Mouse (Mus musculus) erythroblast, adult 5-6 weeks (primary cell): Measurements from ENCODE around the gene Syf2. TPM values are rescaled to one million over a fixed set of nuclear protein-coding genes. Genes with fewer than 3 reads are reported as not detected.
"Not testable (repeated sequence)": the region's sequence is repeated elsewhere in the genome, so short reads cannot be mapped to it uniquely, and the experiment has no call there.

ENCODE experiments used
- ATAC-seq: replicated peaks from 2 replicates; pipeline ENCODE4 v1.8.0; 2016; ENCODE audit warnings: moderate number of reproducible peaks, mild to moderate bottlenecking, moderate TSS enrichment, inconsistent platforms; ENCODE audit not compliant: poor library complexity, low FRiP score, severe bottlenecking
- total RNA-seq, 2 experiments: library from RNA; stranded (forward) in 1 of 2; stranded (reverse) in 1 of 2; fragments of 150-400 nt in 1 of 2; fragments of 200-764, 138-1000 nt in 1 of 2; gene quantifications; 2 replicates each; pipeline versions ENCODE4 v1.2.3 to v1.2.4; 2015 to 2017; ENCODE audit warnings: low replicate concordance in 2 of 2

Gene Syf2
- 103 and 110 TPM in 2 replicates for total RNA-seq (2015; ENCODE audit: low replicate concordance)
- 291 and 294 TPM in 2 replicates for total RNA-seq (2017; ENCODE audit: low replicate concordance)

GRCm38 (mm10) chr4:134930684-134931481 is at the start of gene Syf2:
Gene Syf2, plus strand, starts transcription at chr4:134930898.
- ATAC-seq, result peak; percentile 84

- ATAC-seq, result peak; percentile 68
Observed at GRCm38 (mm10) chr4:134883266-134883665, 47.4 kb upstream of the Syf2 start.

GRCm38 (mm10) chr4:134883808-134884207 is 46.9 kb upstream of the Syf2 start:
- no peak for ATAC-seq

- ATAC-seq, result no peak
Observed at GRCm38 (mm10) chr4:134884364-134884763, 46.3 kb upstream of the Syf2 start.

GRCm38 (mm10) chr4:134892096-134892495 is 38.6 kb upstream of the Syf2 start:
- no peak for ATAC-seq

- ATAC-seq, result peak; percentile 17
Observed at GRCm38 (mm10) chr4:134897256-134897655, 33.4 kb upstream of the Syf2 start.

- no peak for ATAC-seq
Observed at GRCm38 (mm10) chr4:134901126-134901525, 29.6 kb upstream of the Syf2 start.

GRCm38 (mm10) chr4:134903046-134903445 is 27.7 kb upstream of the Syf2 start:
- ATAC-seq, result no peak

GRCm38 (mm10) chr4:134911406-134911805 is 19.3 kb upstream of the Syf2 start:
- not testable (repeated sequence) for ATAC-seq

- ATAC-seq, result peak; percentile 48
Observed at GRCm38 (mm10) chr4:134913413-134913812, 17.3 kb upstream of the Syf2 start.

- peak; percentile 52 for ATAC-seq
Observed at GRCm38 (mm10) chr4:134914122-134914863, 16.4 kb upstream of the Syf2 start.

- peak; percentile 88 for ATAC-seq
Observed at GRCm38 (mm10) chr4:134914864-134915209, 15.9 kb upstream of the Syf2 start, which contains the start of gene Tmem50a. Gene Tmem50a, minus strand, starts transcription at chr4:134915024.

GRCm38 (mm10) chr4:134915223-134916050 is 15.3 kb upstream of the Syf2 start:
- ATAC-seq, result peak; percentile 11

- no peak for ATAC-seq
Observed at GRCm38 (mm10) chr4:134917194-134917593, 13.5 kb upstream of the Syf2 start.

GRCm38 (mm10) chr4:134918381-134918780 is 12.3 kb upstream of the Syf2 start:
- no peak for ATAC-seq

GRCm38 (mm10) chr4:134919733-134920540 is 10.8 kb upstream of the Syf2 start:
- peak; percentile 47 for ATAC-seq

GRCm38 (mm10) chr4:134920631-134921030 is 10.1 kb upstream of the Syf2 start:
- ATAC-seq, result no peak

- ATAC-seq, result no peak
Observed at GRCm38 (mm10) chr4:134921703-134922102, 9.0 kb upstream of the Syf2 start.
